Mouse (Mus musculus) neural tube, embryonic 15.5 days (tissue): ENCODE results near the gene Dnlz. TPM values are rescaled to one million over a fixed set of nuclear protein-coding genes. Genes with fewer than 3 reads are reported as not detected.

Experiments used
- ATAC-seq: fragments of 200-750 bp; cut with Nextera tagmentation; 2 replicates; pipeline ENCODE4 v1.8.0; 2017; ENCODE audit warnings: mild to moderate bottlenecking, moderate TSS enrichment, moderate library complexity; ENCODE audit not compliant: low FRiP score
- H3K27ac ChIP-seq: fragments of 300-500 bp; sonication (generic); replicated peaks from 2 replicates; pipeline ENCODE4 v1.5.1; 2015; ENCODE audit warnings: mild to moderate bottlenecking, inconsistent platforms
- H3K27me3 ChIP-seq: fragments of 300-500 bp; sonication (generic); replicated peaks from 2 replicates; pipeline ENCODE4 v1.6.1; 2015; ENCODE audit warnings: inconsistent platforms
- H3K36me3 ChIP-seq: fragments of 300-500 bp; sonication (generic); 2 replicates; pipeline ENCODE4 v1.6.1; 2015; ENCODE audit warnings: inconsistent platforms
- H3K4me1 ChIP-seq: fragments of 300-500 bp; sonication (generic); 2 replicates; pipeline ENCODE4 v1.6.1; 2015; ENCODE audit warnings: inconsistent platforms
- H3K4me2 ChIP-seq: fragments of 300-500 bp; sonication (generic); 2 replicates; pipeline ENCODE4 v1.6.1; 2015; ENCODE audit warnings: inconsistent platforms, mild to moderate bottlenecking, moderate library complexity
- H3K4me3 ChIP-seq: fragments of 300-500 bp; sonication (generic); replicated peaks from 2 replicates; pipeline ENCODE4 v1.5.1; 2015; ENCODE audit warnings: mild to moderate bottlenecking, inconsistent platforms
- H3K9ac ChIP-seq: fragments of 300-500 bp; sonication (generic); replicated peaks from 2 replicates; pipeline ENCODE4 v1.6.1; 2015; ENCODE audit warnings: mild to moderate bottlenecking, inconsistent platforms
- H3K9me3 ChIP-seq: fragments of 300-500 bp; sonication (generic); replicated peaks from 2 replicates; pipeline ENCODE4 v1.6.1; 2016; ENCODE audit warnings: inconsistent platforms
- WGBS: fragments of 180-500 bp; shearing (Covaris S2); methylation state at CpG from one replicate; pipeline ENCODE4 v1.1.7; 2015; ENCODE audit warnings: mixed read lengths; 5-methylcytosine and 5-hydroxymethylcytosine counted together
- polyA plus RNA-seq: library from polyadenylated mRNA; unstranded; fragments of >200 nt; fragmentation: Nextera tagmentation; extraction: Ambion mirVana; gene quantifications from 2 replicates; pipeline ENCODE4 v1.2.1, GENCODE M21; 2015

Gene Dnlz
- polyA plus RNA-seq, 1 experiment from 2014 or later, result 29.8 TPM

GRCm38 (mm10) chr2:26356678-26357077, 4.8 kb upstream of the Dnlz start:
- H3K4me1 ChIP-seq, result peaks cover 17% of the 10 kb centered on the region
- H3K4me2 ChIP-seq, result no peak overlapping the region
- H3K36me3 ChIP-seq, result no peaks in the 10 kb centered on the region
- no peak for ATAC-seq
- 82% methylated on average over 7 of the region's 7 CpGs for WGBS
- no peak overlapping the region for H3K9ac ChIP-seq
- H3K4me3 ChIP-seq, result no peak overlapping the region
- H3K27ac ChIP-seq, result no peak overlapping the region
- H3K27me3 ChIP-seq, result no peaks in the 10 kb centered on the region
- H3K9me3 ChIP-seq, result no peaks in the 10 kb centered on the region

GRCm38 (mm10) chr2:26356231-26356630, 4.3 kb upstream of the Dnlz start:
- H3K9me3 ChIP-seq, result no peaks in the 10 kb centered on the region
- H3K4me3 ChIP-seq, result no peak overlapping the region
- H3K27me3 ChIP-seq, result no peaks in the 10 kb centered on the region
- H3K36me3 ChIP-seq, result no peaks in the 10 kb centered on the region
- H3K27ac ChIP-seq, result no peak overlapping the region
- no peak for ATAC-seq
- no peak overlapping the region for H3K4me2 ChIP-seq
- H3K9ac ChIP-seq, result no peak overlapping the region
- H3K4me1 ChIP-seq, result peaks cover 19% of the 10 kb centered on the region
- WGBS, result 87% methylated on average over 4 of the region's 4 CpGs

GRCm38 (mm10) chr2:26354401-26354800, 2.5 kb upstream of the Dnlz start:
- Histone ChIP-seq H3K27me3 (no peaks in the 10 kb centered on the region), H3K4me3 (no peak overlapping the region), H3K9me3 (no peaks in the 10 kb centered on the region), H3K9ac (no peak overlapping the region), H3K36me3 (peaks cover 10% of the 10 kb centered on the region), H3K27ac (no peak overlapping the region), H3K4me1 (peaks cover 32% of the 10 kb centered on the region), H3K4me2 (no peak overlapping the region)
- 94% methylated on average over 4 of the region's 4 CpGs for WGBS
- ATAC-seq, result no peak

GRCm38 (mm10) chr2:26353066-26353980, 1.4 kb upstream of the Dnlz start:
- no peaks in the 10 kb centered on the region for H3K9me3 ChIP-seq
- H3K4me2 ChIP-seq, result peak overlapping the region; percentile 84
- H3K36me3 ChIP-seq, result peaks cover 21% of the 10 kb centered on the region
- H3K4me3 ChIP-seq, result peak overlapping the region; percentile 81
- H3K27ac ChIP-seq, result no peak overlapping the region
- no peaks in the 10 kb centered on the region for H3K27me3 ChIP-seq
- H3K9ac ChIP-seq, result peak overlapping the region; percentile 90
- no peak for ATAC-seq
- 87% methylated on average over 11 of the region's 11 CpGs for WGBS
- H3K4me1 ChIP-seq, result peaks cover 34% of the 10 kb centered on the region

GRCm38 (mm10) chr2:26352291-26352910, 491 bp upstream of the Dnlz start:
- ATAC-seq, result peak; percentile 48
- H3K4me3 ChIP-seq, result peak overlapping the region; percentile 81
- peaks cover 34% of the 10 kb centered on the region for H3K4me1 ChIP-seq
- peak overlapping the region; percentile 90 for H3K9ac ChIP-seq
- H3K4me2 ChIP-seq, result peak overlapping the region; percentile 84
- H3K27ac ChIP-seq, result peak overlapping the region; percentile 93
- no peaks in the 10 kb centered on the region for H3K27me3 ChIP-seq
- H3K9me3 ChIP-seq, result no peaks in the 10 kb centered on the region
- WGBS, result 3% methylated on average over 36 of the region's 36 CpGs
- peaks cover 30% of the 10 kb centered on the region for H3K36me3 ChIP-seq

- Histone ChIP-seq H3K4me3 (no peak overlapping the region), H3K4me1 (peaks cover 28% of the 10 kb centered on the region), H3K36me3 (peaks cover 66% of the 10 kb centered on the region), H3K27me3 (no peaks in the 10 kb centered on the region), H3K4me2 (no peak overlapping the region), H3K9me3 (no peaks in the 10 kb centered on the region), H3K27ac (no peak overlapping the region), H3K9ac (no peak overlapping the region; the same call in 1 of the 2 replicates)
- no peak for ATAC-seq
- WGBS, result 71% methylated on average over 6 of the region's 6 CpGs
Observed at GRCm38 (mm10) chr2:26348241-26348640, 3.7 kb downstream of the Dnlz start.

- Histone ChIP-seq H3K4me3 (no peak overlapping the region), H3K36me3 (peaks cover 82% of the 10 kb centered on the region), H3K4me1 (peaks cover 7% of the 10 kb centered on the region; the same call in 1 of the 2 replicates), H3K27ac (peak overlapping the region; percentile 33; the same call in 1 of the 2 replicates), H3K9me3 (no peaks in the 10 kb centered on the region), H3K9ac (no peak overlapping the region), H3K4me2 (no peak overlapping the region), H3K27me3 (no peaks in the 10 kb centered on the region)
- 80% methylated on average over 11 of the region's 11 CpGs for WGBS
- ATAC-seq, result no peak
Observed at GRCm38 (mm10) chr2:26342609-26343490, 9.1 kb downstream of the Dnlz start.

GRCm38 (mm10) chr2:26342044-26342443, 9.9 kb downstream of the Dnlz start:
- no peak overlapping the region for H3K4me3 ChIP-seq
- no peak overlapping the region for H3K9ac ChIP-seq
- peaks cover 74% of the 10 kb centered on the region for H3K36me3 ChIP-seq
- ATAC-seq, result no peak
- no peaks in the 10 kb centered on the region for H3K27me3 ChIP-seq
- no peaks in the 10 kb centered on the region for H3K9me3 ChIP-seq
- H3K4me1 ChIP-seq, result 0 out of 2 replicates have a peak, but pooled peaks cover 7% of the 10 kb centered on the region
- peak overlapping the region; percentile 33; the same call in 1 of the 2 replicates for H3K27ac ChIP-seq
- H3K4me2 ChIP-seq, result no peak overlapping the region
- WGBS, result 78% methylated on average over 10 of the region's 10 CpGs

GRCm38 (mm10) chr2:26341510-26341981, 10.4 kb downstream of the Dnlz start:
- ATAC-seq, result no peak
- WGBS, result 91% methylated on average over 2 of the region's 2 CpGs
- peak overlapping the region; percentile 13; the same call in 1 of the 2 replicates for H3K27ac ChIP-seq

GRCm38 (mm10) chr2:26339204-26339551, 12.7 kb downstream of the Dnlz start:
- no peaks in the 10 kb centered on the region for H3K9me3 ChIP-seq
- 88% methylated on average over 5 of the region's 5 CpGs for WGBS
- H3K27ac ChIP-seq, result no peak overlapping the region
- H3K36me3 ChIP-seq, result peaks cover 49% of the 10 kb centered on the region
- 0 out of 2 replicates have a peak, but pooled peaks cover 7% of the 10 kb centered on the region for H3K4me1 ChIP-seq
- H3K4me2 ChIP-seq, result no peak overlapping the region
- H3K27me3 ChIP-seq, result no peaks in the 10 kb centered on the region
- no peak for ATAC-seq
- no peak overlapping the region for H3K4me3 ChIP-seq
- H3K9ac ChIP-seq, result no peak overlapping the region

More at GRCm38 (mm10) chr2:26341510-26341981, 10.4 kb downstream of the Dnlz start:
- H3K36me3 ChIP-seq, result peaks cover 70% of the 10 kb centered on the region
- H3K4me2 ChIP-seq, result no peak overlapping the region
- no peak overlapping the region for H3K9ac ChIP-seq
- no peak overlapping the region for H3K4me3 ChIP-seq
- no peaks in the 10 kb centered on the region for H3K27me3 ChIP-seq
- H3K9me3 ChIP-seq, result no peaks in the 10 kb centered on the region
- 0 out of 2 replicates have a peak, but pooled peaks cover 7% of the 10 kb centered on the region for H3K4me1 ChIP-seq
